Mouse (Mus musculus) heart, postnatal 0 days (tissue): ENCODE results near the gene Mob3b. TPM values are rescaled to one million over a fixed set of nuclear protein-coding genes. Genes with fewer than 3 reads are reported as not detected.

Source experiments
- ATAC-seq: fragments of 200-750 bp; cut with Nextera tagmentation; 2 replicates; pipeline ENCODE4 v1.8.0; 2017; ENCODE audit warnings: low read depth, moderate number of reproducible peaks, moderate library complexity; ENCODE audit not compliant: insufficient read depth
- DNase-seq: peaks from one replicate; pipeline ENCODE4 v3.0.0-alpha.2; 2016; ENCODE audit warnings: low spot score
- H3K27ac ChIP-seq: fragments of 300-500 bp; sonication (generic); 2 replicates; pipeline ENCODE4 v1.5.1; 2014; ENCODE audit warnings: low read depth, mild to moderate bottlenecking
- H3K27me3 ChIP-seq: fragments of 300-500 bp; sonication (generic); 2 replicates; pipeline ENCODE4 v1.6.1; 2014; ENCODE audit warnings: low read length, mixed read lengths; ENCODE audit not compliant: control insufficient read depth, insufficient read depth
- H3K36me3 ChIP-seq: fragments of 300-500 bp; sonication (generic); replicated peaks from 2 replicates; pipeline ENCODE4 v1.6.1; 2014; ENCODE audit warnings: low read length, mixed read lengths; ENCODE audit not compliant: control insufficient read depth, insufficient read depth
- H3K4me1 ChIP-seq: fragments of 300-500 bp; sonication (generic); 2 replicates; pipeline ENCODE4 v1.6.1; 2014; ENCODE audit warnings: antibody characterized with exemption; ENCODE audit not compliant: control insufficient read depth, insufficient read depth
- H3K4me2 ChIP-seq: fragments of 300-500 bp; sonication (generic); 2 replicates; pipeline ENCODE4 v1.6.1; 2014; ENCODE audit warnings: low read depth, mild to moderate bottlenecking, low read length, moderate library complexity
- H3K4me3 ChIP-seq: fragments of 300-500 bp; sonication (generic); 2 replicates; pipeline ENCODE4 v1.5.1; 2014; ENCODE audit warnings: low read depth, low read length
- H3K9ac ChIP-seq: fragments of 300-500 bp; sonication (generic); replicated peaks from 2 replicates; pipeline ENCODE4 v1.6.1; 2014; ENCODE audit warnings: low read depth, low read length, mixed read lengths
- H3K9me3 ChIP-seq: fragments of 300-500 bp; sonication (generic); replicated peaks from 2 replicates; pipeline ENCODE4 v1.6.1; 2016; ENCODE audit warnings: low read length; ENCODE audit not compliant: control insufficient read depth
- CTCF ChIP-seq: IDR thresholded peaks from 2 replicates; pipeline ENCODE4 v1.5.1; 2016; ENCODE audit warnings: antibody characterized with exemption, control low read depth, low read depth
- EP300 ChIP-seq: IDR thresholded peaks from 2 replicates; pipeline ENCODE4 v1.6.1; 2016; ENCODE audit warnings: antibody characterized with exemption, low read depth
- WGBS: fragments of 180-500 bp; shearing (Covaris S2); extraction: QIAGEN DNeasy Blood & Tissue Kit; methylation state at CpG from one replicate; pipeline ENCODE4 v1.1.7; 2014; 5-methylcytosine and 5-hydroxymethylcytosine counted together
- polyA plus RNA-seq: library from polyadenylated mRNA; unstranded; fragments of >200 nt; fragmentation: Nextera tagmentation; extraction: Ambion mirVana; gene quantifications from 2 replicates; pipeline ENCODE4 v1.2.1, GENCODE M21; 2015
- total RNA-seq: library from RNA; depleted of rRNA; stranded (reverse); fragments of >200 nt; gene quantifications from 2 replicates; pipeline ENCODE4 v1.2.3, GENCODE M21; 2014; ENCODE audit warnings: low replicate concordance

Mob3b gene
- total and polyA plus RNA-seq, 2 experiments from 2014 or later: 1.0 to 2.0 TPM

GRCm38 (mm10) chr4:35098552-35098951, 58.7 kb downstream of the Mob3b start:
- no peak for TF ChIP-seq EP300
- no peak for TF ChIP-seq CTCF
- Histone ChIP-seq H3K36me3 (no peaks in the 10 kb centered on the region), H3K4me3 (no peak overlapping the region), H3K27me3 (no peaks in the 10 kb centered on the region), H3K9me3 (no peaks in the 10 kb centered on the region), H3K27ac (no peak overlapping the region), H3K4me2 (no peak overlapping the region), H3K4me1 (peaks cover 5% of the 10 kb centered on the region; the same call in 1 of the 2 replicates), H3K9ac (no peak overlapping the region)
- ATAC-seq (no peak), DNase-seq (no peak)
- 83% methylated on average over 6 of the region's 6 CpGs for WGBS

DNA sequence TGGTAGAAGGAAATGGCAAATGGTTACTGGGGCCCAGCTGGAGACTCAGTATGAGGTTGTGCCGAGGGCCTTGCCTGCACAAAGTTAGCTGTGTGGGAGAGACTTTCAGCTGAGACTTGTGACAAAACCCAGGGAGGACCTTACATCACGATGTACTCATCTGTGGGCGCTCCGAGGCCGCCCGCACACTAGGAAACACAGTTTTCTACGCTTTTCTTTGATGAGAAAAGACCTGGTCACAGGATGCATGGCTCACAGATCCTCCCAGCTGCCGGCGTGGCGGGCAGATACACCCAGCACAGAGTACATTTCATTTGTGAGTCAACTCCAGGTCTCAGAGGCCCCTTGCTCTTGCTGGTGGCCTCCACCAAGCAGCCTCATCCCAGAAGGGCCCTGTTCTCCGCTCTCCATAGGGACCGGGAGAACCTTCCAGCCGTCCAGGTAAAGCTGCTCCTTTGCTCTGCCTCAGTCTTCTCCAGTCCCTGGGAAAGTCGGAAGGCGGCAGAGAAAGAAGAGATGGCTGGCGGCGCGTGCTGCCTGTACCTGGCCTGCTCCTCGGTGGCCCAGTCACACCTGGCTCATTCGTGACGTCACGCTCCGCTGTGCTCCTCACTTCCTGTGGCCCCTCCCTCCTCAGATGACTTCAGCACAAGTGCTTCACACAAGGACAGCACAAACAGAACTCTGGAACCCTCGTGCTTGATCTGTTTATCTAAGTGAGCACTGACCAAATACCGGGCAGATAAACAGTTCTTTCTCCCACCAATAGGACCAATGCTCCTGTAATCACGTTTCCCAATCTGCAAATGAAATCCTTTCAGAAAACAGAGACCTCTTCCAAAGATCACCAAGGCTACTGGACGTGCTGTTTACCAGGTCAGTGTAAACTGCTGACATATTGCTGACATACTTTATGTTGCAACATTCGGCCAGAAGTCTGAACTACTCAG, 60.8 kb downstream of the Mob3b start:
- WGBS: 73% methylated on average over 28 of the region's 28 CpGs

DNA sequence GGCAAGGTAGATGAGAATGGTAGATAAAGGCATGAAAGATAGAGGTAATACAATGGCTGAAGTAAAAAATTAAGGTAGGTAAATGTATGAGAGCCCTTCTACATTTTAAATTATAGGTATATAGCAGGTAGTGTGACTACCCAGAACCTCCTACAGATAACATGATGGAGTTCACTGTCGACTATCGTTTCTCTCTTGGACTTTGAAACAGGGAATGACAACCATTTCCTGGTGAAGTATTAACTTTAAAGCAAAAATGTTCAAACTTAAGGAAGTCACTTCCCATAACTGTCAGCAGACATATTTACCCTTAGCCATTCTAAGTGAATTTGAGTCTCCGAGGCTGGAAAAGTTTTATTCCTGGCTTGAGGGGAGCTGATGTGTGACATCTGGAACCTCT, 64.8 kb downstream of the Mob3b start:
- Histone ChIP-seq H3K9me3 (no peaks in the 10 kb centered on the region), H3K36me3 (no peaks in the 10 kb centered on the region), H3K27ac (no peak overlapping the region), H3K4me1 (no peaks in the 10 kb centered on the region), H3K4me3 (no peak overlapping the region), H3K4me2 (no peak overlapping the region), H3K9ac (no peak overlapping the region), H3K27me3 (no peaks in the 10 kb centered on the region)
- TF ChIP-seq EP300: no peak
- no peak for TF ChIP-seq CTCF
- WGBS: 69% methylated on average over 3 of the region's 3 CpGs
- no peak for ATAC-seq
- no peak for DNase-seq

More for the DNA sequence above, 60.8 kb downstream of the Mob3b start:
- TF ChIP-seq EP300 (no peak), CTCF (no peak)
- H3K4me1 ChIP-seq: peaks cover 5% of the 10 kb centered on the region; the same call in 1 of the 2 replicates
- H3K27ac ChIP-seq: 0 out of 2 replicates have a peak overlapping the region, but pooled peaks have one; percentile 9
- no peaks in the 10 kb centered on the region for H3K36me3 ChIP-seq
- H3K4me3 ChIP-seq: no peak overlapping the region
- no peak overlapping the region for H3K4me2 ChIP-seq
- no peak overlapping the region for H3K9ac ChIP-seq
- no peak for DNase-seq
- no peaks in the 10 kb centered on the region for H3K27me3 ChIP-seq
- no peaks in the 10 kb centered on the region for H3K9me3 ChIP-seq
- ATAC-seq: no peak

DNA sequence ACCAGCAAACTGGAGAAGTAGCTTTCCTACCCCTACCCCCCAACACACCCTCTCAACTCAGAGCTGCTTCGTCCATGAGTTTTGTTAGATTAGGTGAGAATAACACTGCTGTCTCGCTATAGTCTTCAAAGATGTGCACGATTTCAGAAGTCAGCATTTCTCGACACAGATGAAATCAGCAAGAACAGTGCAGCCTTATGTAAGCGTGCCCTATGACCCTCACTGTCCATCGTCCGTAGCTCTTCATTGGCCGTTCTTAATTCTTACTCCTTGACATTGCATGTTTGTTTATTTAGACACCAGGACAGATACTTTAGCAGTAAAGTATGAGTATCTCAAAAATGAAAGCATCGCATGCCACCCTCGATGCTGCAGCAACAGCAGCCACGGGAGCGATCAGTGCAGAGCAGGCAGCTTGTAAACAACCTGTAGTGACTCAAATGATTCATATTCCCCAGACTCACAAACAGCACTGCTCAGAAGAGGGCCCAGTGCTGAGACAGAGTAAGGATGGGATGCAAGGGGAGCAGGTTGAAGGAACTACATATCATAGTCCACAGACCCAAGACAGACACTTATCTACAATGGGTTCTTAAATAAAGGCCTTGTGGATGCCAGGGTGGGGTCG, 66.0 kb downstream of the Mob3b start:
- no peaks in the 10 kb centered on the region for H3K4me1 ChIP-seq

GRCm38 (mm10) chr4:35089321-35090316, 67.7 kb downstream of the Mob3b start:
- no peaks in the 10 kb centered on the region for H3K36me3 ChIP-seq
- H3K9ac ChIP-seq: no peak overlapping the region
- H3K4me2 ChIP-seq: no peak overlapping the region
- no peaks in the 10 kb centered on the region for H3K4me1 ChIP-seq
- no peak for DNase-seq
- no peak for ATAC-seq
- no peaks in the 10 kb centered on the region for H3K27me3 ChIP-seq
- no peaks in the 10 kb centered on the region for H3K9me3 ChIP-seq
- no peak overlapping the region for H3K27ac ChIP-seq
- WGBS: 84% methylated on average over 14 of the region's 14 CpGs
- TF ChIP-seq EP300: no peak
- TF ChIP-seq CTCF: no peak
- H3K4me3 ChIP-seq: no peak overlapping the region

More for the DNA sequence above, 66.0 kb downstream of the Mob3b start:
- Histone ChIP-seq H3K27ac (no peak overlapping the region), H3K4me2 (no peak overlapping the region), H3K9ac (no peak overlapping the region), H3K27me3 (no peaks in the 10 kb centered on the region), H3K4me3 (no peak overlapping the region), H3K9me3 (no peaks in the 10 kb centered on the region), H3K36me3 (no peaks in the 10 kb centered on the region)
- ATAC-seq: no peak
- 83% methylated on average over 13 of the region's 13 CpGs for WGBS
- TF ChIP-seq CTCF: no peak
- TF ChIP-seq EP300: no peak
- DNase-seq: no peak
